Mouse (Mus musculus) spleen, adult 2 months (tissue): ENCODE results near the gene Ephb1. TPM values are rescaled to one million over a fixed set of nuclear protein-coding genes. Genes with fewer than 3 reads are reported as not detected.

Experiments used
- DNase-seq, 2 experiments: peaks; one replicate each; pipeline versions ENCODE4 v3.0.0 to v3.0.0-alpha.2; 2012 to 2021; ENCODE audit warnings: low spot score in 2 of 2, low read depth in 1 of 2
- H3K27ac ChIP-seq: fragments of 200-500 bp; 2 replicates; pipeline ENCODE4 v1.5.1; 2012; ENCODE audit warnings: low read length, inconsistent platforms; ENCODE audit not compliant: insufficient read depth
- H3K27me3 ChIP-seq: fragments of 200-500 bp; 2 replicates; pipeline ENCODE4 v1.6.1; 2012; ENCODE audit warnings: mild to moderate bottlenecking, moderate library complexity, low read length, inconsistent platforms; ENCODE audit not compliant: control insufficient read depth, insufficient read depth
- H3K36me3 ChIP-seq: fragments of 200-500 bp; 2 replicates; pipeline ENCODE4 v1.6.1; 2012; ENCODE audit warnings: mild to moderate bottlenecking, low read length, inconsistent platforms; ENCODE audit not compliant: control insufficient read depth, insufficient read depth
- H3K4me1 ChIP-seq: fragments of 200-500 bp; 2 replicates; pipeline ENCODE4 v1.6.1; 2011; ENCODE audit warnings: inconsistent platforms; ENCODE audit not compliant: control insufficient read depth, insufficient read depth, insufficient read length
- H3K4me3 ChIP-seq: fragments of 200-500 bp; 2 replicates; pipeline ENCODE4 v1.5.1; 2011; ENCODE audit warnings: mild to moderate bottlenecking, inconsistent platforms; ENCODE audit not compliant: insufficient read depth, insufficient read length; ENCODE audit errors: extremely low read depth
- CTCF ChIP-seq: fragments of 200-500 bp; IDR thresholded peaks from 2 replicates; pipeline ENCODE4 v1.5.1; 2011; ENCODE audit warnings: mild to moderate bottlenecking, inconsistent platforms; ENCODE audit not compliant: insufficient read depth, insufficient read length, insufficient replicate concordance; ENCODE audit errors: extremely low read depth
- POLR2A ChIP-seq: fragments of 200-500 bp; IDR thresholded peaks from 2 replicates; pipeline ENCODE4 v1.6.1; 2011; ENCODE audit warnings: low read depth, low read length, inconsistent platforms
- WGBS: fragments of 180-500 bp; shearing (Covaris S2); methylation state at CpG from one replicate; pipeline ENCODE4 v1.1.7; 2018; 5-methylcytosine and 5-hydroxymethylcytosine counted together
- polyA plus RNA-seq: library from polyadenylated mRNA; depleted of rRNA; stranded (reverse); fragments of >200 nt; gene quantifications from 2 replicates; pipeline ENCODE4 v1.2.3, GENCODE M21; 2012

Ephb1 gene
- polyA plus RNA-seq, 1 experiment, result 0.32 TPM

- WGBS, result 89% methylated on average over 5 of the region's 5 CpGs
- no peaks in the 10 kb centered on the region for H3K27me3 ChIP-seq
- no peak overlapping the region for H3K4me3 ChIP-seq
- H3K36me3 ChIP-seq, result no peaks in the 10 kb centered on the region
- no peak for DNase-seq
- no peak for TF ChIP-seq POLR2A
- TF ChIP-seq CTCF, result no peak
- no peaks in the 10 kb centered on the region for H3K4me1 ChIP-seq
- no peak overlapping the region for H3K27ac ChIP-seq
These were observed 265.9 kb downstream of the Ephb1 start for GRCm38 (mm10) chr9:102088598-102088997.

- 39% methylated on average over 24 of the region's 24 CpGs for WGBS
- H3K4me1 ChIP-seq, result no peaks in the 10 kb centered on the region
- TF ChIP-seq CTCF, result no peak
- no peak for TF ChIP-seq POLR2A
These were observed 268.3 kb downstream of the Ephb1 start for GRCm38 (mm10) chr9:102086053-102086706.

GRCm38 (mm10) chr9:102085477-102085876, 269.0 kb downstream of the Ephb1 start:
- no peak for TF ChIP-seq POLR2A
- TF ChIP-seq CTCF, result no peak
- no peaks in the 10 kb centered on the region for H3K4me1 ChIP-seq
- no peak overlapping the region for H3K27ac ChIP-seq
- H3K4me3 ChIP-seq, result no peak overlapping the region
- no peaks in the 10 kb centered on the region for H3K27me3 ChIP-seq
- DNase-seq, result no peak
- 86% methylated on average over 9 of the region's 9 CpGs for WGBS
- H3K36me3 ChIP-seq, result no peaks in the 10 kb centered on the region

More at GRCm38 (mm10) chr9:102086053-102086706, 268.3 kb downstream of the Ephb1 start:
- no peak for DNase-seq
- Histone ChIP-seq H3K27ac (no peak overlapping the region), H3K36me3 (no peaks in the 10 kb centered on the region), H3K27me3 (no peaks in the 10 kb centered on the region), H3K4me3 (no peak overlapping the region)

GRCm38 (mm10) chr9:102080934-102081333, 273.6 kb downstream of the Ephb1 start:
- Histone ChIP-seq H3K4me3 (no peak overlapping the region), H3K27me3 (no peaks in the 10 kb centered on the region), H3K4me1 (no peaks in the 10 kb centered on the region), H3K27ac (no peak overlapping the region), H3K36me3 (no peaks in the 10 kb centered on the region)
- no peak for DNase-seq
- TF ChIP-seq POLR2A (no peak), CTCF (no peak)
- WGBS, result 71% methylated on average over 5 of the region's 5 CpGs

- no peaks in the 10 kb centered on the region for H3K4me1 ChIP-seq
- TF ChIP-seq POLR2A, result no peak
- no peak for TF ChIP-seq CTCF
- 94% methylated on average over 2 of the region's 2 CpGs for WGBS
These were observed 275.3 kb downstream of the Ephb1 start for GRCm38 (mm10) chr9:102079151-102079550.

DNA sequence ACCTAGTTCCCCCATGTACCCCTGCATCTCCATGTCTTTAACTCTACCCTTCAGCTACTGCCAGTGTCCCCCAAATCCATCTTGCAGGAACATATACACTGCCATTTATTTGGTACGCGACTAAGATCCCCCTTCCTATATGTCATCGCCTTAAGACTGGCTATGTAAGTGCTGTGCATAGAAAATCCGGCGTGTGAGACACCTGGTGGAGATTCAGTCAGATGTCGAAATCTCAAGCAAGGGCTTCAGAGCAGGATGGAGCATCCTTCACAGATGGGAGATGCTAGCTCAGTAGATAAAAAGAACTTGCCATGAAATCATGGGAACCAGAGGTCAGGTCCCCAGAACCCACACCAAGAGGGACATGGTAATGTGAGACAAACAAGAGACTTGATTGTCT, 276.3 kb downstream of the Ephb1 start:
- H3K4me3 ChIP-seq, result no peak overlapping the region
- no peak for DNase-seq
- 83% methylated on average over 6 of the region's 6 CpGs for WGBS
- no peak for TF ChIP-seq CTCF
- TF ChIP-seq POLR2A, result no peak
- no peaks in the 10 kb centered on the region for H3K4me1 ChIP-seq
- H3K27ac ChIP-seq, result no peak overlapping the region
- no peaks in the 10 kb centered on the region for H3K27me3 ChIP-seq
- H3K36me3 ChIP-seq, result no peaks in the 10 kb centered on the region

More at GRCm38 (mm10) chr9:102079151-102079550, 275.3 kb downstream of the Ephb1 start:
- Histone ChIP-seq H3K27me3 (no peaks in the 10 kb centered on the region), H3K4me3 (no peak overlapping the region), H3K36me3 (no peaks in the 10 kb centered on the region), H3K27ac (no peak overlapping the region)
- no peak for DNase-seq

DNA sequence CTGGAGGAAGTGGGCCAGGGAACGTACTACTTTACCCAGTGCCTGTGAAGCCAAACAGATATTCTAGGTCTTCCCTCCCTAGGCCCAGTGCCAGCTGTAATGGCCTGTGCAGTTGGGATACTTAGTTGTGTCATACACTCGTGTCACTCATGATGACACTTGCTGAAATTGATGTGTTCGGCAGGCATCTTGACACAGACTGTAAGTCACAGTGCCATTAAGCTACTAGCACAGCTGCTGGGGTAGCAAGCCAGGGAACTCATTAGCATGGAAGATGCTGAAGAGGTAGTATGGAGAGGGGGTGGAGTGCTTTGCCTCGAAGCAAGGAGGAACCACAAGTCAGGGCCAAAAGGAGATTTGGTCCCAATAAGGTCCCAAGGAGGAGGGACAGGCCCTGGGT, 279.0 kb downstream of the Ephb1 start:
- 62% methylated on average over 4 of the region's 4 CpGs for WGBS
- Histone ChIP-seq H3K36me3 (no peaks in the 10 kb centered on the region), H3K27ac (no peak overlapping the region), H3K27me3 (no peaks in the 10 kb centered on the region), H3K4me1 (no peaks in the 10 kb centered on the region), H3K4me3 (no peak overlapping the region)
- no peak for TF ChIP-seq CTCF
- TF ChIP-seq POLR2A, result no peak
- DNase-seq, result no peak
